Mouse (Mus musculus): ENCODE measurements around the gene Psmb4. TPM values are rescaled to one million over a fixed set of nuclear protein-coding genes. Genes with fewer than 3 reads are reported as not detected.

Gene Psmb4
- total RNA-seq, 2 experiments from 2014 or later = 271 to 301 TPM

Other genes with a start within 250 kb of the Psmb4 start
- not detected for gene Gm10972, start 243.8 kb downstream of the Psmb4 start, total RNA-seq (2021)
- 1 to 10 TPM; 2.1 to 2.8 TPM for gene Tuft1, start 228.1 kb downstream of the Psmb4 start, total RNA-seq (2021)
- 1 to 10 TPM in 1 of 2 experiments, not detected in 1; 1.8 TPM for gene Selenbp2, start 193.4 kb downstream of the Psmb4 start, total RNA-seq (2021)
- gene Cgn, start 100.5 kb downstream of the Psmb4 start, total RNA-seq (2021) = 1 to 10 TPM; 3.3 to 3.5 TPM
- 10 to 100 TPM; 52.0 to 53.3 TPM for gene Pogz, start 49.4 kb downstream of the Psmb4 start, total RNA-seq (2021)
- gene Selenbp1, start 46.1 kb upstream of the Psmb4 start, total RNA-seq (2021) = 1 to 10 TPM; 7.2 to 7.6 TPM
- 10 to 100 TPM; 19.8 to 23.4 TPM for gene Rfx5, start 67.1 kb upstream of the Psmb4 start, total RNA-seq (2021)
- 10 to 100 TPM; 52.3 to 54.4 TPM for gene Pi4kb, start 87.8 kb upstream of the Psmb4 start, total RNA-seq (2021)
- gene Zfp687, start 128.5 kb upstream of the Psmb4 start, total RNA-seq (2021) = 10 to 100 TPM; 26.6 to 28.6 TPM
- gene Psmd4, start 155.7 kb upstream of the Psmb4 start, total RNA-seq (2021) = 100 to 1,000 TPM; 155 TPM
- gene Pip5k1a, start 220.0 kb upstream of the Psmb4 start, total RNA-seq (2021) = 10 to 100 TPM; 46.3 to 51.5 TPM
- 10 to 100 TPM; 40.8 to 45.3 TPM for gene Vps72, start 224.1 kb upstream of the Psmb4 start, total RNA-seq (2021)
- gene Tmod4, start 237.5 kb upstream of the Psmb4 start, total RNA-seq (2021) = 1 to 10 TPM in 1 of 2 experiments, under 1 TPM in 1; 0.83 to 1.5 TPM
- 10 to 100 TPM; 39.6 to 41.2 TPM for gene Scnm1, start 247.1 kb upstream of the Psmb4 start, total RNA-seq (2021)
- 10 to 100 TPM; 22.5 to 22.8 TPM for gene Lysmd1, start 247.1 kb upstream of the Psmb4 start, total RNA-seq (2021)

Data from layer of hippocampus, postnatal 14 days (tissue).